Mouse (Mus musculus) kidney, adult 2 months (tissue): ENCODE results near the gene Tvp23a. TPM values are rescaled to one million over a fixed set of nuclear protein-coding genes. Genes with fewer than 3 reads are reported as not detected.

Source experiments
- DNase-seq: peaks from one replicate; pipeline ENCODE4 v3.0.0; 2021
- H3K27ac ChIP-seq: fragments of 200-500 bp; 2 replicates; pipeline ENCODE4 v1.5.1; 2012; ENCODE audit warnings: low read depth, low read length, control low read depth, inconsistent platforms; ENCODE audit not compliant: insufficient read depth
- H3K27me3 ChIP-seq: fragments of 200-500 bp; replicated peaks from 2 replicates; pipeline ENCODE4 v1.6.1; 2012; ENCODE audit warnings: mild to moderate bottlenecking, moderate library complexity, low read length, inconsistent platforms; ENCODE audit not compliant: control insufficient read depth, insufficient read depth
- H3K36me3 ChIP-seq: fragments of 200-500 bp; 2 replicates; pipeline ENCODE4 v1.6.1; 2012; ENCODE audit warnings: mild to moderate bottlenecking, moderate library complexity, low read length, inconsistent platforms; ENCODE audit not compliant: control insufficient read depth, insufficient read depth
- H3K4me1 ChIP-seq: fragments of 200-500 bp; 2 replicates; pipeline ENCODE4 v1.6.1; 2011; ENCODE audit warnings: low read length; ENCODE audit not compliant: control insufficient read depth, insufficient read depth
- H3K4me3 ChIP-seq: fragments of 200-500 bp; 2 replicates; pipeline ENCODE4 v1.5.1; 2011; ENCODE audit warnings: mild to moderate bottlenecking, low read depth, low read length, control low read depth; ENCODE audit not compliant: insufficient read depth
- CTCF ChIP-seq: fragments of 200-500 bp; conservative IDR thresholded peaks from 2 replicates; pipeline ENCODE4 v1.5.1; 2011; ENCODE audit warnings: low read depth, mild to moderate bottlenecking, control low read depth, low read length, moderate library complexity, mixed read lengths; ENCODE audit not compliant: insufficient read depth, insufficient read length
- POLR2A ChIP-seq: fragments of 200-500 bp; IDR thresholded peaks from one replicate; pipeline ENCODE4 v1.6.1; 2011; ENCODE audit warnings: low read depth, low read length, control low read depth
- WGBS: fragments of 180-500 bp; shearing (Covaris S2); methylation state at CpG from one replicate; pipeline ENCODE4 v1.1.7; 2018; 5-methylcytosine and 5-hydroxymethylcytosine counted together
- polyA plus RNA-seq: library from polyadenylated mRNA; depleted of rRNA; stranded (reverse); fragments of >200 nt; gene quantifications from 2 replicates; pipeline ENCODE4 v1.2.3, GENCODE M21; 2012

The Tvp23a gene
- polyA plus RNA-seq, 1 experiment: 0.84 TPM

DNA sequence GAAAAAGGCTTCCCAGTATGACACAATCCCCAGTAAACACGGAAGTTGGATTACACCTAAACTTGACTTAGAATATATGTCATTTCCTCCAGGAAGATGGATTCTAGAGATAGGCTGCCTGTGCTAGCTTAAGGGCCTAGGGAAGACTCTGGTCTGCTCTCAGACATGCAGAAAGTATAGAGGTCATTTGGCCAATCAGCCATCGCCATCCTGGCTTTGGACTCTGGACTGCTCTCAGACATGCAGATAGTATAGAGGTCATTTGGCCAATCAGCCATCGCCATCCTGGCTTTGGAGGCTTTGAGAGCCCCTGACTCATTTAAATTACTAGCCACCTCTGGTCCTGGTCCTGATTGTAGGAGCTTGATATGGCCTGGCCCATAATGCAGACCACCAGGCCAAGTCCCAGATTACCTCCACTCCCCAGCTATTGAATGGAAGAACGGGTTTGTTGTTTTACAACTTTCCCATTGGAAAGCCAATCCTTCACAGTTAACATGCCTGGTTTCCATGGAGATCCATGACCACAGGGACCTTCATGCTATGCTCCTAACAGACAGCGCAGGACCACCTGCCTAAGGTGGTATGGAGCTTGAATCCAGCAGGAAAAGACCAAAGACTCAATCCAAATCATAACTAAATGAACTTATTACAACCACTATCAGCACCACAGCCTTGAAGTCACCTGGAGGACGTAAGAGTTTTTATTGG is 6.9 kb upstream of the Tvp23a start:
- H3K36me3 ChIP-seq: no peaks in the 10 kb centered on the region
- H3K4me3 ChIP-seq: no peak overlapping the region
- H3K27me3 ChIP-seq: no peaks in the 10 kb centered on the region
- no peak for DNase-seq
- no peak overlapping the region for H3K27ac ChIP-seq
- peaks cover 33% of the 10 kb centered on the region for H3K4me1 ChIP-seq
- TF ChIP-seq POLR2A: no peak
- no peak for TF ChIP-seq CTCF
- 74% methylated on average over 6 of the region's 6 CpGs for WGBS

DNA sequence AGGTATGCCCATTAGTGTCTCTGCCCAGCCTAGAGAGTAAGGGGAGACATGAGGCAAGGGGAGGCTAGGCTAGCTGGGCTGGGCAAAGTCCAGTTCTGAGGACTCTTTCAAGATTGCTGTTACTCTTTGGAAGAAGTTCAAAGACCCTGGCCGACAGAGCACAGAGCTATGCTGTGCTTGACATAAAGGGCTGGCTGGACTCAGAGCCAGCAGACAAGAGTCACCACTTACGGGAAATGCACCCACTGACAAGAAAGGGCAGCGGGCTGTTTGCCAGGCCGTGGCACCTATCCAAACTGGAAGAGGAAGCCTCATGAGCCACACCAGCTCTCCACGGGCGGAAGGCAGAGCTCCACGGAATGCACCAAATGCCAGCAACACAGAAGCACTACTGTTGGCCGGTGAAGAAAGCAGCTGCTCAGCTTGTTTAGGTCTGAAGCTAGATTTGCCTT is 5.3 kb upstream of the Tvp23a start:
- no peak for TF ChIP-seq CTCF
- Histone ChIP-seq H3K36me3 (no peaks in the 10 kb centered on the region), H3K4me3 (no peak overlapping the region), H3K27me3 (no peaks in the 10 kb centered on the region), H3K27ac (peak overlapping the region; percentile 46; the same call in 1 of the 2 replicates), H3K4me1 (peaks cover 36% of the 10 kb centered on the region)
- 18% methylated on average over 8 of the region's 8 CpGs for WGBS
- peak; percentile 96 for DNase-seq

DNA sequence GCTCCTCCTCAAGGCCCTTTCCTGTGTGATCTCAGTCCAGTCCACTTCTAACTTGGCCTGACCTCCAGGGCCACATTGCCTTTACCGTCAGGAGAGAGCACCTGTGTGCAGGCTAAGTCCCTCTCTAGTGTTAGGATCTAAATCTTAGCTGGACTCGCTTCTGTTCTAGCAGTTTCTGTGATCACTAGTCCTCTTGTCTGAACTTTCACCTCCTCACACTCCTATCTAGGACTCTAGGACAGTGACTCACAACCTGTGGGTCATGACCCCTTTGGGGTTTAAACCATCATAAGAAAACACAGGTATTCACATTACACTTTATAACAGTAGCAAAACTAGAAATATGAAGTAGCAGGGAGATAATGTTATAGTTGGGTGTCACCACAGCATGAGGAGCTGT is 4.7 kb upstream of the Tvp23a start:
- DNase-seq: no peak
- Histone ChIP-seq H3K4me1 (peaks cover 36% of the 10 kb centered on the region), H3K4me3 (no peak overlapping the region), H3K27ac (peak overlapping the region; percentile 41; the same call in 1 of the 2 replicates), H3K36me3 (no peaks in the 10 kb centered on the region), H3K27me3 (no peaks in the 10 kb centered on the region)
- TF ChIP-seq CTCF (no peak), POLR2A (no peak)
- WGBS: 61% methylated on average over 2 of the region's 2 CpGs

DNA sequence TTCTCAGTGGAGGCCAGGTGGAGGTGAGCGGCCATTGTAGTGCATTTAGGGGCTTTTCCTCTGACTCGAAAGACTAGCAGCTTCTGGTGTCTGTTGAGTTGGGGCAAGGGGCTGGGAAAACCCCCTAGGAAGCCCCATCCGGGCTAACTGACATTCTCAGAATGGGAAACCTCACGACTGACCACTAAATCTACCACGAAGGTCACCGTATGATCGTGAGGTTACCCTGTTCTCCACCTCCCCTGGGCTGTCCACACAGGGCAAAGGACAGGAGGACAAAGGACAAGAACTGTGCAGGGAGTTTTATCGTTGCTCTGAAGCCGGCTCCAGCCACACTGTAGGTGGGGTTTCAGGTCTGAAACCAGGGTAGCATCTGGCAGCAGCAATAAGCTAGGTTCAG is 1.8 kb upstream of the Tvp23a start:
- Histone ChIP-seq H3K36me3 (no peaks in the 10 kb centered on the region), H3K27ac (peak overlapping the region; percentile 81), H3K4me3 (no peak overlapping the region), H3K4me1 (peaks cover 25% of the 10 kb centered on the region; the same call in 1 of the 2 replicates), H3K27me3 (no peaks in the 10 kb centered on the region)
- TF ChIP-seq CTCF: no peak
- no peak for TF ChIP-seq POLR2A
- 65% methylated on average over 9 of the region's 9 CpGs for WGBS
- DNase-seq: peak; percentile 83

DNA sequence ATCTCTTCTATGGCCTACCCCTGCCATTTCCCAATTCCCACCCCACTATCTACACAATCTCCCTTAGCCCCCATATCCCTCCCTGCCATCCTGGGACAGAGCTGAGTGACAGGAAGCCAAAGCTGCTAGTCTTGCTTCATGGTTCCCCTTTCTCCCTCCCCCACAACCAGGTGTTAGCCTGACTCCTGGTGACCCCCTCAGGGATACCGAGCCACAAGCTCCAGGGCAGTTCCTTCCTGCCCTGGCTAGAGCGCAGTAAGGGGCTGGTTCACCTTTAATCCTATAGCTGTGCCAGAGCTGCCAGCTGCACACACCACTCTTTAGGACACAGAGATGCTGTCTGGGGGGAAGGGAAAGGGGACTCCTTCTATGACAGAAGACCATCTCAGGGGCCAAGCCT is 619 bp upstream of the Tvp23a start:
- no peak for TF ChIP-seq POLR2A
- no peak for TF ChIP-seq CTCF

DNA sequence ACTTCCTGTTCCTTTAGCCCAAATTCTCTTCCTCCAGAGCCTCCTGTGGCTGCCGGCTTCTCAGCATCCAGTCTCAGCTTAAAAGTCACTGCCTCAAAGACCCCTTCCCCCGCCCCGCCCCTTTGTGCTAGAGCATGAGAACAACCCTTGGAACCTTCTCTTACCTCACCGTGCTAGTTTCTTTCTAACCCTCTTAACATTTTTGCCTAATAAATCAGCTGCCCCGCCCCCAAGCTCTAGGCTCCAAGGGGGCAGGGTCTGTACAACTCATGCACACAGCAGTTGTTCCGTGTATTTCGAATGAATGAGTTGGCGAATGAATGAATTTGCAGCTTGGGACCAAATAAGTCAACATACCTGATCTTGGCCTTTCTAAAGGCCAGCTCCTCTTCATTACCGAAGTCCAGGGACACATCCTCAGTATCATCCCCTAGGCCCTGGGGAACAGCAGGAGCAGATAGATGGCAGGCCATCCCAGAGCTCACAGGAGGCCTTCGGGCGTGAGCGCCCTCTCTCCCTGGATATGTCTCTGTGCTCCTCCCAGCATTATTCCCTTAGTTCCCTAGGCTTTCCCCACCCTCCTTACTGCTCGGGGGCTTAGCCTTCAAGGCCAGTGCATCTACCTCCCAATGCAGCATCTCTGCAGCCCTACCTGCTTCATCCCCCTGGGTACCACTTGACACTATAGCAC is 444 bp downstream of the Tvp23a start:
- WGBS: 41% methylated on average over 13 of the region's 13 CpGs
- TF ChIP-seq POLR2A (no peak), CTCF (no peak)
- Histone ChIP-seq H3K27me3 (no peaks in the 10 kb centered on the region), H3K36me3 (no peaks in the 10 kb centered on the region), H3K4me3 (no peak overlapping the region), H3K27ac (no peak overlapping the region), H3K4me1 (peaks cover 12% of the 10 kb centered on the region; the same call in 1 of the 2 replicates)
- DNase-seq: no peak

More for the DNA sequence above, 619 bp upstream of the Tvp23a start:
- Histone ChIP-seq H3K27ac (no peak overlapping the region), H3K27me3 (no peaks in the 10 kb centered on the region), H3K36me3 (no peaks in the 10 kb centered on the region), H3K4me1 (peaks cover 18% of the 10 kb centered on the region; the same call in 1 of the 2 replicates), H3K4me3 (no peak overlapping the region)
- no peak for DNase-seq
- 62% methylated on average over 2 of the region's 2 CpGs for WGBS

DNA sequence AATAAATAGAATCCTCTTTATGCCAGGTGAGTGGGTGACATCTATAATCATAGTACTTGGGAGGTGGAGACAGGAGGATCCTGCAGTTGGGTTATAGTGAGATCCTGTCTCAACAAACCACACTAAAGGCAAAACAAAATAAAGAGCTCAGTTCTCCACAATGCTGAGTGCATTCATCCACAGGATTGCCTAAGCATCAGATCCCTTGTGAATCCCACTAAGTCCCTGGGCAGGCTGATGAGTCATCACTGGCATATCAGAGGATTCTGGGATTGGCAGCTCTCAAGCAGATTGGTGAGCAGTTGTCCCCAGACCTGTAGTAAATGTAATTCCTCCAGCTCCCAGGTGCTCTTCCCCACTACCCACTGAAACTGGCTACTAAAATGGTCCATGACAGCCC is 3.4 kb downstream of the Tvp23a start:
- no peak overlapping the region for H3K27ac ChIP-seq
- DNase-seq: no peak
- H3K4me3 ChIP-seq: no peak overlapping the region
- H3K4me1 ChIP-seq: peaks cover 3% of the 10 kb centered on the region; the same call in 1 of the 2 replicates
- H3K27me3 ChIP-seq: no peaks in the 10 kb centered on the region
- TF ChIP-seq POLR2A: no peak
- no peak for TF ChIP-seq CTCF
- no peaks in the 10 kb centered on the region for H3K36me3 ChIP-seq
